Mouse (Mus musculus): Measurements from ENCODE around the gene Dusp1.
A peak's percentile ranks its signal among the peaks of the same experiment; 100 is the strongest.

- TF ChIP-seq POLR2A (IDR thresholded peaks at IDR 0.05; ENCODE audit: low read depth, low read length) (no peak), CTCF (IDR thresholded peaks at IDR 0.05; ENCODE audit: extremely low read depth, insufficient read length, insufficient replicate concordance, low read depth, low read length) (peak; percentile 91; the same call in 1 of the 2 replicates)
These were observed 99.2 kb downstream of the Dusp1 start for GRCm38 (mm10) chr17:26462634-26463170.

All from small intestine, adult 2 months (tissue).